Mouse (Mus musculus) MEL (cell line): ENCODE data around the gene Stra8.

Experiments used
- POLR2A ChIP-seq, 2 experiments: IDR thresholded peaks; 2 replicates each; pipeline ENCODE4 v1.6.1; 2011 to 2012; ENCODE audit warnings: low read length in 2 of 2, mild to moderate bottlenecking in 2 of 2, control low read depth in 1 of 2, improper control_type of control experiment in 1 of 2, low read depth in 1 of 2, moderate library complexity in 1 of 2; ENCODE audit not compliant: control insufficient read depth in 1 of 2, insufficient read depth in 1 of 2, poor library complexity in 1 of 2
- RAD21 ChIP-seq: IDR thresholded peaks from 2 replicates; pipeline ENCODE4 v1.6.1; 2011; ENCODE audit warnings: mild to moderate bottlenecking, low read depth, low read length, improper control_type of control experiment
- ZKSCAN1 ChIP-seq: IDR thresholded peaks from 2 replicates; pipeline ENCODE4 v1.6.1; 2012; ENCODE audit warnings: low read depth, mild to moderate bottlenecking, inconsistent platforms, low read length, improper control_type of control experiment, moderate library complexity

- TF ChIP-seq RAD21 = no peak
- TF ChIP-seq ZKSCAN1 = no peak
- no peak for TF ChIP-seq POLR2A (IDR thresholded peaks at IDR 0.05; ENCODE audit: control insufficient read depth in 1 of 2, insufficient read depth in 1 of 2, low read depth in 1 of 2, low read length in 2 of 2, poor library complexity in 1 of 2)
Observed at GRCm38 (mm10) chr6:34948461-34948860, 28.5 kb downstream of the Stra8 start.
